Mouse (Mus musculus): ENCODE measurements around the gene Qrich1. TPM values are rescaled to one million over a fixed set of nuclear protein-coding genes. Genes with fewer than 3 reads are reported as not detected.

The Qrich1 gene
- total RNA-seq, 2 experiments from 2014 or later: 115 to 146 TPM

Other genes with a start within 250 kb of the Qrich1 start
- 3.1 and 5.0 TPM in 2 replicates for gene Nicn1, start 226.4 kb upstream of the Qrich1 start, total RNA-seq (2014; fragmentation: Nextera tagmentation)
- gene Nicn1, start 226.4 kb upstream of the Qrich1 start, total RNA-seq (2017): 1.4 TPM in 1 of 2 replicates, not detected in the other
- 0.28 TPM in 1 of 2 replicates, not detected in the other for gene Amt, start 220.0 kb upstream of the Qrich1 start, total RNA-seq (2014; fragmentation: Nextera tagmentation)
- 0.23 TPM in 1 of 2 replicates, not detected in the other for gene Amt, start 220.0 kb upstream of the Qrich1 start, total RNA-seq (2017)
- 148 and 275 TPM in 2 replicates for gene Rhoa, start 210.7 kb upstream of the Qrich1 start, total RNA-seq (2014; fragmentation: Nextera tagmentation)
- 249 and 303 TPM in 2 replicates for gene Rhoa, start 210.7 kb upstream of the Qrich1 start, total RNA-seq (2017)
- 2.8 and 8.2 TPM in 2 replicates for gene Tcta, start 210.6 kb upstream of the Qrich1 start, total RNA-seq (2014; fragmentation: Nextera tagmentation)
- gene Tcta, start 210.6 kb upstream of the Qrich1 start, total RNA-seq (2017): 1.4 and 4.3 TPM in 2 replicates
- gene Gpx1, start 177.9 kb upstream of the Qrich1 start, total RNA-seq (2014; fragmentation: Nextera tagmentation): 1,807 and 1,840 TPM in 2 replicates
- 887 and 925 TPM in 2 replicates for gene Gpx1, start 177.9 kb upstream of the Qrich1 start, total RNA-seq (2017)
- gene Usp4, start 169.0 kb upstream of the Qrich1 start, total RNA-seq (2014; fragmentation: Nextera tagmentation): 131 and 136 TPM in 2 replicates
- gene Usp4, start 169.0 kb upstream of the Qrich1 start, total RNA-seq (2017): 62.4 and 84.2 TPM in 2 replicates
- gene 1700102P08Rik, start 124.0 kb upstream of the Qrich1 start, total RNA-seq (2014; fragmentation: Nextera tagmentation): 0.52 and 1.7 TPM in 2 replicates
- gene 1700102P08Rik, start 124.0 kb upstream of the Qrich1 start, total RNA-seq (2017): 4.3 TPM in 1 of 2 replicates, not detected in the other
- not detected in 2 replicates for gene Ccdc36, start 88.3 kb upstream of the Qrich1 start, total RNA-seq (2014; fragmentation: Nextera tagmentation)
- not detected in 2 replicates for gene Ccdc36, start 88.3 kb upstream of the Qrich1 start, total RNA-seq (2017)
- gene BC048562, start 80.3 kb upstream of the Qrich1 start, total RNA-seq (2014; fragmentation: Nextera tagmentation): not detected in 2 replicates
- gene BC048562, start 80.3 kb upstream of the Qrich1 start, total RNA-seq (2017): not detected in 2 replicates
- 19.6 and 42.3 TPM in 2 replicates for gene Ccdc71, start 56.3 kb upstream of the Qrich1 start, total RNA-seq (2014; fragmentation: Nextera tagmentation)
- gene Ccdc71, start 56.3 kb upstream of the Qrich1 start, total RNA-seq (2017): 13.2 and 13.6 TPM in 2 replicates
- gene Klhdc8b, start 55.2 kb upstream of the Qrich1 start, total RNA-seq (2014; fragmentation: Nextera tagmentation): 8.0 and 29.6 TPM in 2 replicates
- 6.2 and 21.7 TPM in 2 replicates for gene Klhdc8b, start 55.2 kb upstream of the Qrich1 start, total RNA-seq (2017)
- gene Lamb2, start 37.1 kb upstream of the Qrich1 start, total RNA-seq (2014; fragmentation: Nextera tagmentation): not detected in 2 replicates
- 0.66 TPM in 1 of 2 replicates, not detected in the other for gene Lamb2, start 37.1 kb upstream of the Qrich1 start, total RNA-seq (2017)
- 127 and 134 TPM in 2 replicates for gene Usp19, start 26.2 kb upstream of the Qrich1 start, total RNA-seq (2014; fragmentation: Nextera tagmentation)
- gene Usp19, start 26.2 kb upstream of the Qrich1 start, total RNA-seq (2017): 37.8 and 51.0 TPM in 2 replicates
- 356 and 390 TPM in 2 replicates for gene Qars, start 9.1 kb upstream of the Qrich1 start, total RNA-seq (2014; fragmentation: Nextera tagmentation)
- gene Qars, start 9.1 kb upstream of the Qrich1 start, total RNA-seq (2017): 235 and 321 TPM in 2 replicates
- 430 and 507 TPM in 2 replicates for gene Impdh2, start 43.5 kb downstream of the Qrich1 start, total RNA-seq (2014; fragmentation: Nextera tagmentation)
- 413 and 539 TPM in 2 replicates for gene Impdh2, start 43.5 kb downstream of the Qrich1 start, total RNA-seq (2017)
- gene Ndufaf3, start 50.6 kb downstream of the Qrich1 start, total RNA-seq (2014; fragmentation: Nextera tagmentation): 21.9 and 31.1 TPM in 2 replicates
- 14.1 and 28.7 TPM in 2 replicates for gene Ndufaf3, start 50.6 kb downstream of the Qrich1 start, total RNA-seq (2017)
- gene Dalrd3, start 53.1 kb downstream of the Qrich1 start, total RNA-seq (2014; fragmentation: Nextera tagmentation): 119 and 182 TPM in 2 replicates
- 27.5 and 61.0 TPM in 2 replicates for gene Dalrd3, start 53.1 kb downstream of the Qrich1 start, total RNA-seq (2017)
- gene Wdr6, start 61.9 kb downstream of the Qrich1 start, total RNA-seq (2014; fragmentation: Nextera tagmentation): 33.2 and 34.7 TPM in 2 replicates
- 25.8 and 26.8 TPM in 2 replicates for gene Wdr6, start 61.9 kb downstream of the Qrich1 start, total RNA-seq (2017)
- gene P4htm, start 80.9 kb downstream of the Qrich1 start, total RNA-seq (2014; fragmentation: Nextera tagmentation): 2.6 and 3.2 TPM in 2 replicates
- gene P4htm, start 80.9 kb downstream of the Qrich1 start, total RNA-seq (2017): 1.5 TPM in 1 of 2 replicates, not detected in the other
- 38.8 and 59.3 TPM in 2 replicates for gene Arih2, start 132.6 kb downstream of the Qrich1 start, total RNA-seq (2014; fragmentation: Nextera tagmentation)
- 61.5 and 65.1 TPM in 2 replicates for gene Arih2, start 132.6 kb downstream of the Qrich1 start, total RNA-seq (2017)
- gene Slc25a20, start 145.3 kb downstream of the Qrich1 start, total RNA-seq (2014; fragmentation: Nextera tagmentation): 15.2 and 16.4 TPM in 2 replicates
- 23.4 and 29.7 TPM in 2 replicates for gene Slc25a20, start 145.3 kb downstream of the Qrich1 start, total RNA-seq (2017)
- 15.7 and 19.3 TPM in 2 replicates for gene Prkar2a, start 172.5 kb downstream of the Qrich1 start, total RNA-seq (2014; fragmentation: Nextera tagmentation)
- 15.8 and 26.9 TPM in 2 replicates for gene Prkar2a, start 172.5 kb downstream of the Qrich1 start, total RNA-seq (2017)

Data from megakaryocyte-erythroid progenitor cell, adult 5-6 weeks (primary cell).